Mouse (Mus musculus) retina, embryonic 14.5 days (tissue): ENCODE measurements around the gene Utp11.

Experiments used
- DNase-seq: peaks from one replicate; pipeline ENCODE4 v3.0.0-alpha.2; 2015; ENCODE audit warnings: low spot score

Utp11 gene

GRCm38 (mm10) chr4:124672347-124673320 lies 20.8 kb downstream of the Utp11 start:
- DNase-seq = peak; percentile 66

GRCm38 (mm10) chr4:124671583-124671982 lies 21.8 kb downstream of the Utp11 start:
- no peak for DNase-seq

- no peak for DNase-seq
Observed at GRCm38 (mm10) chr4:124670232-124670631, 23.2 kb downstream of the Utp11 start.

- peak; percentile 75 for DNase-seq
Observed at GRCm38 (mm10) chr4:124668078-124668477, 25.3 kb downstream of the Utp11 start.

- DNase-seq = no peak
Observed at GRCm38 (mm10) chr4:124667476-124668033, 25.8 kb downstream of the Utp11 start.

GRCm38 (mm10) chr4:124664604-124665003 lies 28.8 kb downstream of the Utp11 start:
- DNase-seq = no peak

GRCm38 (mm10) chr4:124664185-124664584 lies 29.2 kb downstream of the Utp11 start:
- DNase-seq = no peak

- DNase-seq = peak; percentile 62
Observed at GRCm38 (mm10) chr4:124663034-124663433, 30.4 kb downstream of the Utp11 start.

- DNase-seq = no peak
Observed at GRCm38 (mm10) chr4:124660603-124661002, 32.8 kb downstream of the Utp11 start.

- DNase-seq = no peak
Observed at GRCm38 (mm10) chr4:124659251-124660217, 33.9 kb downstream of the Utp11 start.

- peak; percentile 63 for DNase-seq
Observed at GRCm38 (mm10) chr4:124658412-124658851, 35.0 kb downstream of the Utp11 start.

GRCm38 (mm10) chr4:124657781-124658180 lies 35.6 kb downstream of the Utp11 start:
- DNase-seq = no peak

- peak; percentile 88 for DNase-seq
Observed at GRCm38 (mm10) chr4:124656854-124657650, 36.3 kb downstream of the Utp11 start.

- DNase-seq = no peak
Observed at GRCm38 (mm10) chr4:124656518-124656853, 36.9 kb downstream of the Utp11 start, which contains the start of gene Pou3f1. TSS of gene Pou3f1 (plus strand) at chr4:124656807.

- peak; percentile 89 for DNase-seq
Observed at GRCm38 (mm10) chr4:124652886-124653285, 40.5 kb downstream of the Utp11 start.

GRCm38 (mm10) chr4:124647909-124648308 lies 45.5 kb downstream of the Utp11 start:
- no peak for DNase-seq

- no peak for DNase-seq
Observed at GRCm38 (mm10) chr4:124646591-124646990, 46.8 kb downstream of the Utp11 start.

GRCm38 (mm10) chr4:124644974-124645433 lies 48.4 kb downstream of the Utp11 start:
- no peak for DNase-seq

GRCm38 (mm10) chr4:124643859-124644258 lies 49.5 kb downstream of the Utp11 start:
- DNase-seq = no peak

- no peak for DNase-seq
Observed at GRCm38 (mm10) chr4:124639715-124640114, 53.7 kb downstream of the Utp11 start.

GRCm38 (mm10) chr4:124633281-124633680 lies 60.1 kb downstream of the Utp11 start:
- DNase-seq = peak; percentile 73
